Mouse (Mus musculus) CH12.LX (cell line): ENCODE results near the gene Corin. TPM values are rescaled to one million over a fixed set of nuclear protein-coding genes. Genes with fewer than 3 reads are reported as not detected.

Experiments
- DNase-seq: peaks from one replicate; pipeline ENCODE4 v3.0.0-alpha.2; 2013; ENCODE audit errors: extremely low read depth
- H3K27ac ChIP-seq: 2 replicates; pipeline ENCODE4 v1.5.1; 2012; ENCODE audit warnings: low read depth, mild to moderate bottlenecking, control low read depth, moderate library complexity; ENCODE audit not compliant: insufficient read depth
- H3K27me3 ChIP-seq: replicated peaks from 2 replicates; pipeline ENCODE3; 2012; ENCODE audit warnings: inconsistent platforms
- H3K36me3 ChIP-seq, 2 experiments: replicated peaks in 1 of 2; 2 replicates each; pipeline versions ENCODE3 to v1.6.1; 2012; ENCODE audit warnings: inconsistent platforms in 1 of 2, low read length in 1 of 2, mild to moderate bottlenecking in 1 of 2, mixed read lengths in 1 of 2, moderate library complexity in 1 of 2; ENCODE audit not compliant: control insufficient read depth in 1 of 2, insufficient read depth in 1 of 2
- H3K4me1 ChIP-seq, 2 experiments: 2 replicates each; pipeline ENCODE4 v1.6.1; 2012; ENCODE audit warnings: inconsistent platforms in 1 of 2, moderate library complexity in 1 of 2; ENCODE audit not compliant: insufficient read depth in 2 of 2, control insufficient read depth in 1 of 2
- H3K4me2 ChIP-seq: 2 replicates; pipeline ENCODE4 v1.6.1; 2012; ENCODE audit warnings: low read depth, mild to moderate bottlenecking, control low read depth; ENCODE audit not compliant: poor library complexity, insufficient read depth, severe bottlenecking
- H3K4me3 ChIP-seq, 3 experiments: fragments of 150-350 bp in 1 of 3; sonication (generic) in 1 of 3; replicated peaks in 1 of 3; 2 replicates each; pipeline versions ENCODE3 to v1.5.1; 2011 to 2012; ENCODE audit warnings: low read depth in 2 of 3, low read length in 2 of 3, mild to moderate bottlenecking in 2 of 3, moderate library complexity in 2 of 3, control low read depth in 1 of 3, improper control_type of control experiment in 1 of 3, inconsistent platforms in 1 of 3, mixed read lengths in 1 of 3; ENCODE audit not compliant: poor library complexity in 1 of 3
- H3K79me2 ChIP-seq: replicated peaks from 2 replicates; pipeline ENCODE4 v1.6.1; 2012; ENCODE audit warnings: mild to moderate bottlenecking, moderate library complexity; ENCODE audit not compliant: control insufficient read depth, poor library complexity, insufficient read depth, severe bottlenecking; ENCODE audit errors: extremely low read depth
- H3K9ac ChIP-seq: 2 replicates; pipeline ENCODE4 v1.6.1; 2012; ENCODE audit warnings: low read depth, mild to moderate bottlenecking, control low read depth, moderate library complexity; ENCODE audit not compliant: insufficient read depth
- H3K9me3 ChIP-seq: replicated peaks from 2 replicates; pipeline ENCODE3; 2012; ENCODE audit warnings: low read length, inconsistent platforms, mixed read lengths
- BHLHE40 ChIP-seq: IDR thresholded peaks from 2 replicates; pipeline ENCODE4 v1.6.1; 2011; ENCODE audit warnings: mild to moderate bottlenecking, low read depth, low read length, improper control_type of control experiment
- CTCF ChIP-seq, 2 experiments: IDR thresholded peaks in 1 of 2; conservative IDR thresholded peaks in 1 of 2; 2 replicates each; pipeline ENCODE4 v1.5.1; 2011 to 2012; ENCODE audit warnings: low read depth in 2 of 2, low read length in 2 of 2, improper control_type of control experiment in 1 of 2, inconsistent platforms in 1 of 2, mild to moderate bottlenecking in 1 of 2, moderate library complexity in 1 of 2
- ETS1 ChIP-seq: conservative IDR thresholded peaks from 2 replicates; pipeline ENCODE4 v1.6.1; 2012; ENCODE audit warnings: low read depth, mild to moderate bottlenecking, inconsistent platforms, low read length, improper control_type of control experiment, moderate library complexity
- IRF4 ChIP-seq: IDR thresholded peaks from 2 replicates; pipeline ENCODE4 v1.6.1; 2014; ENCODE audit warnings: low read depth, mild to moderate bottlenecking, inconsistent platforms, low read length, improper control_type of control experiment
- JUND ChIP-seq: conservative IDR thresholded peaks from 2 replicates; pipeline ENCODE4 v1.6.1; 2011; ENCODE audit warnings: low read depth, low read length, improper control_type of control experiment
- MAX ChIP-seq: IDR thresholded peaks from 2 replicates; pipeline ENCODE4 v1.6.1; 2011; ENCODE audit warnings: low read length, improper control_type of control experiment
- MEF2A ChIP-seq: IDR thresholded peaks from 2 replicates; pipeline ENCODE4 v1.6.1; 2014; ENCODE audit warnings: low read depth, mild to moderate bottlenecking, inconsistent platforms, low read length, improper control_type of control experiment, borderline replicate concordance
- PAX5 ChIP-seq: IDR thresholded peaks from 2 replicates; pipeline ENCODE4 v1.6.1; 2012; ENCODE audit warnings: low read length, inconsistent platforms, mixed read lengths
- RAD21 ChIP-seq: IDR thresholded peaks from 2 replicates; pipeline ENCODE4 v1.6.1; 2011; ENCODE audit warnings: low read depth, mild to moderate bottlenecking, low read length, improper control_type of control experiment, moderate library complexity
- RCOR1 ChIP-seq: conservative IDR thresholded peaks from 2 replicates; pipeline ENCODE4 v1.6.1; 2012; ENCODE audit warnings: low read depth, mild to moderate bottlenecking, inconsistent platforms, low read length, improper control_type of control experiment
- SIN3A ChIP-seq: IDR thresholded peaks from 2 replicates; pipeline ENCODE4 v1.6.1; 2012; ENCODE audit warnings: low read length, improper control_type of control experiment, inconsistent platforms
- SMC3 ChIP-seq: IDR thresholded peaks from 2 replicates; pipeline ENCODE4 v1.6.1; 2011; ENCODE audit warnings: low read depth, low read length, improper control_type of control experiment
- TBP ChIP-seq: conservative IDR thresholded peaks from 2 replicates; pipeline ENCODE4 v1.6.1; 2011; ENCODE audit warnings: low read depth, low read length, improper control_type of control experiment
- TCF12 ChIP-seq: IDR thresholded peaks from 2 replicates; pipeline ENCODE4 v1.6.1; 2014; ENCODE audit warnings: low read depth, mild to moderate bottlenecking, inconsistent platforms, low read length, improper control_type of control experiment
- UBTF ChIP-seq: IDR thresholded peaks from 2 replicates; pipeline ENCODE4 v1.6.1; 2012; ENCODE audit warnings: low read depth, mild to moderate bottlenecking, inconsistent platforms, low read length, improper control_type of control experiment, moderate library complexity
- USF2 ChIP-seq: conservative IDR thresholded peaks from 2 replicates; pipeline ENCODE4 v1.6.1; 2011; ENCODE audit warnings: low read depth, low read length, improper control_type of control experiment
- ZKSCAN1 ChIP-seq: IDR thresholded peaks from 2 replicates; pipeline ENCODE4 v1.6.1; 2012; ENCODE audit warnings: low read depth, inconsistent platforms, low read length, improper control_type of control experiment, borderline replicate concordance
- dilution Hi-C: fragments of 300-500 bp; cut with MboI; formaldehyde crosslinking; loops from 2 replicates; pipeline ENCODE4 v1.14.3; 2020; ENCODE audit warnings: low sequenced_read_pairs; ENCODE audit not compliant: extremely low pct_unique_long_range_greater_than_20kb, extremely low pct_ligation_motif_present
- in situ Hi-C: fragments of 300-500 bp; cut with MboI; formaldehyde crosslinking; loops from 3 replicates; pipeline ENCODE4 v1.14.3; 2019; ENCODE audit warnings: low sequenced_read_pairs, low pct_ligation_motif_present, low pct_unique_long_range_greater_than_20kb, mixed read lengths
- polyA plus RNA-seq: library from polyadenylated mRNA; unstranded; fragments of >175 nt; gene quantifications from 2 replicates; pipeline ENCODE4 v1.2.1, GENCODE M21; 2012; ENCODE audit warnings: low read depth; ENCODE audit not compliant: insufficient read length
- total RNA-seq, 2 experiments: library from RNA; depleted of rRNA; stranded (reverse); fragments of 300-350 nt in 1 of 2; fragments of >200 nt in 1 of 2; gene quantifications; 2 replicates each; pipeline ENCODE4 v1.2.3; 2012 to 2014

Corin gene
- total and polyA plus RNA-seq, 3 experiments, result not detected

GRCm38 (mm10) chr5:72315282-72315681 lies 189.0 kb downstream of the Corin start:
- H3K36me3 ChIP-seq, result no peaks in the 10 kb centered on the region
- H3K79me2 ChIP-seq, result no peaks in the 10 kb centered on the region
- in situ Hi-C loops, result no loop called here
- H3K9ac ChIP-seq, result no peak overlapping the region
- no peaks in the 10 kb centered on the region for H3K27me3 ChIP-seq
- dilution Hi-C loops, result no loop called here
- TF ChIP-seq IRF4 (no peak), PAX5 (no peak), BHLHE40 (no peak), UBTF (no peak), JUND (no peak), MAX (no peak), CTCF (conservative IDR thresholded peaks at IDR 0.05 in 1 of 2, IDR thresholded peaks at IDR 0.05 in 1 of 2; ENCODE audit: low read depth in 2 of 2, low read length in 2 of 2) (no peak), USF2 (no peak), ZKSCAN1 (no peak), RCOR1 (no peak), SIN3A (no peak), RAD21 (no peak), ETS1 (no peak)
- no peak overlapping the region for H3K4me3 ChIP-seq
- peak overlapping the region; percentile 13 for H3K4me2 ChIP-seq
- no peak overlapping the region for H3K27ac ChIP-seq
- H3K4me1 ChIP-seq, result no peaks in the 10 kb centered on the region
- H3K9me3 ChIP-seq, result no peaks in the 10 kb centered on the region
- no peak for DNase-seq

- DNase-seq, result no peak
- dilution Hi-C loops, result no loop called here
- Histone ChIP-seq H3K4me3 (no peak overlapping the region), H3K27me3 (no peaks in the 10 kb centered on the region), H3K27ac (no peak overlapping the region), H3K4me2 (no peak overlapping the region), H3K4me1 (no peaks in the 10 kb centered on the region), H3K9me3 (no peaks in the 10 kb centered on the region), H3K79me2 (no peaks in the 10 kb centered on the region), H3K36me3 (peaks cover 22 to 38% of the 10 kb centered on the region in 2 experiments), H3K9ac (no peak overlapping the region)
- TF ChIP-seq TCF12 (no peak), SMC3 (no peak), TBP (no peak), MEF2A (no peak), RAD21 (no peak)
- in situ Hi-C loops, result no loop called here
Observed at GRCm38 (mm10) chr5:72298418-72299104, 205.7 kb downstream of the Corin start.
